Mouse (Mus musculus) neural tube, embryonic 12.5 days (tissue): ENCODE results near the gene Laptm5. TPM values are rescaled to one million over a fixed set of nuclear protein-coding genes. Genes with fewer than 3 reads are reported as not detected.

Experiments
- ATAC-seq: fragments of 200-750 bp; cut with Nextera tagmentation; 2 replicates; pipeline ENCODE4 v1.8.0; 2017; ENCODE audit warnings: low read depth, mild to moderate bottlenecking, moderate TSS enrichment, moderate library complexity; ENCODE audit not compliant: low FRiP score
- H3K27ac ChIP-seq: fragments of 300-500 bp; sonication (generic); 2 replicates; pipeline ENCODE4 v1.5.1; 2016
- H3K27me3 ChIP-seq: fragments of 300-500 bp; sonication (generic); replicated peaks from 2 replicates; pipeline ENCODE4 v1.6.1; 2016; ENCODE audit warnings: mild to moderate bottlenecking
- H3K36me3 ChIP-seq: fragments of 300-500 bp; sonication (generic); 2 replicates; pipeline ENCODE4 v1.6.1; 2016; ENCODE audit warnings: mild to moderate bottlenecking
- H3K4me1 ChIP-seq: fragments of 300-500 bp; sonication (generic); 2 replicates; pipeline ENCODE4 v1.6.1; 2016
- H3K4me2 ChIP-seq: fragments of 300-500 bp; sonication (generic); replicated peaks from 2 replicates; pipeline ENCODE4 v1.6.1; 2016; ENCODE audit warnings: mild to moderate bottlenecking
- H3K4me3 ChIP-seq: fragments of 300-500 bp; sonication (generic); 2 replicates; pipeline ENCODE4 v1.5.1; 2016
- H3K9ac ChIP-seq: fragments of 300-500 bp; sonication (generic); 2 replicates; pipeline ENCODE4 v1.6.1; 2016; ENCODE audit warnings: mild to moderate bottlenecking
- H3K9me3 ChIP-seq: fragments of 300-500 bp; sonication (generic); 2 replicates; pipeline ENCODE4 v1.6.1; 2016; ENCODE audit warnings: mild to moderate bottlenecking
- WGBS: fragments of 180-500 bp; shearing (Covaris S2); methylation state at CpG from one replicate; pipeline ENCODE4 v1.1.7; 2016; 5-methylcytosine and 5-hydroxymethylcytosine counted together
- polyA plus RNA-seq: library from polyadenylated mRNA; unstranded; fragments of >200 nt; fragmentation: Nextera tagmentation; extraction: Ambion mirVana; gene quantifications from 2 replicates; pipeline ENCODE4 v1.2.1, GENCODE M21; 2016

Gene Laptm5
- polyA plus RNA-seq, 1 experiment from 2014 or later: 23.0 TPM

DNA sequence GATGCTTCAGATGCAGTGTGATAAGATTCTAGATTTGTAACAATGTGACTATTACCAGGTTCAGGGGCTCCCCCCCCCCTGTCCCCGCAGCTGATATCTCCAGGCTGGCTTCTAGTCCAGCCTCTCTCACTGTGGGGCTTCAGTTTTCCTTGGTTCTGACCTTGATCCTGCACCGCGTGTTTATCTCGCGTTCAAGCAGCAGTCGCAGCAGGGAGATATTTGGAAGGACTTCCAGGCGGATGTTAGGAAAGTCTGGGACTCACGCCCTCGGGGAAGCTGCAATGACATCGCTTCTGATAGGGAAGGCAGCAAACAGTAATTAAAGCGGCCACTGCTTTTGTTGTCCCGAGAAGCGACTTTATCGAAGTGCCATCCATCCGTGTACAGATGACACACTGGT lies 30.2 kb upstream of the Laptm5 start:
- peaks cover 15% of the 10 kb centered on the region for H3K27me3 ChIP-seq
- ATAC-seq: no peak
- H3K36me3 ChIP-seq: no peaks in the 10 kb centered on the region
- no peaks in the 10 kb centered on the region for H3K9me3 ChIP-seq
- no peak overlapping the region for H3K27ac ChIP-seq
- WGBS: 79% methylated on average over 15 of the region's 15 CpGs
- H3K4me3 ChIP-seq: no peak overlapping the region
- peaks cover 16% of the 10 kb centered on the region for H3K4me1 ChIP-seq
- H3K9ac ChIP-seq: no peak overlapping the region
- H3K4me2 ChIP-seq: no peak overlapping the region

DNA sequence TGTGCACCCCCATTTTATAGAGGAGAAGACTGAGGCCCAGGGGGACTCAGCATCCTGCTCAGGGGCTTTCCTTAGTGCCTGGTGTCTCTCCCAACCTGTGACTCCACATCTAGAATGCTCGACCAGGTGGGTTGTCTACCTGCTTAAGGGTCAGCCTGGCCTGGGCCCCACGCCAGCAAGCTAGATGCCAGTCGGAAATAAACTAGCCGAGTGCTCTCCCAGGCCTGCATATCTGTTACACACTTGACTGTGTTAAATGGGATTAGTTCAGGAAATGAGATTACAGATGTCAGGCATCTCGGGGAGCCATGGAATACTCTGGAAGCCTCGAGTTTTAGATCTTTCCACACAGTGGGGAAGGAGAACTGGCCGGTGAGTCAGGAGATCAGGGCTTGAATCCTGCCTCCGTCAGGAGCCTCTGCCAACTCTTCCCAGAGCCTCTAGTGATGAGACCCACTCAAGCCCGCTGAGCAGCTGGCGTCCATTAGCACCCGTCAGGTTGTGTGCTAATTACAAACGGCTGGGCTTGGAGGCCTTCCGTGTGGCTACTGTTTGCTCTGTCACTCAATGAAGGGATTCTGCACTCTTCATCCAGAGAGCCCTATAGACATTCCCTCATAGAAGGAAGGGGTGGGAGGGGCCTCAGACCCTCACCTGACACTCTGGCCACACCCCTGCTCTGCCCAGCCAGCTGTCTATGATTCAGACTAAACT lies 28.9 kb upstream of the Laptm5 start:
- no peak overlapping the region for H3K4me3 ChIP-seq
- no peaks in the 10 kb centered on the region for H3K36me3 ChIP-seq
- no peak overlapping the region for H3K4me2 ChIP-seq
- no peaks in the 10 kb centered on the region for H3K9me3 ChIP-seq
- peaks cover 9% of the 10 kb centered on the region for H3K4me1 ChIP-seq
- 59% methylated on average over 13 of the region's 13 CpGs for WGBS
- H3K27me3 ChIP-seq: peaks cover 15% of the 10 kb centered on the region
- no peak for ATAC-seq
- H3K27ac ChIP-seq: no peak overlapping the region
- H3K9ac ChIP-seq: no peak overlapping the region

DNA sequence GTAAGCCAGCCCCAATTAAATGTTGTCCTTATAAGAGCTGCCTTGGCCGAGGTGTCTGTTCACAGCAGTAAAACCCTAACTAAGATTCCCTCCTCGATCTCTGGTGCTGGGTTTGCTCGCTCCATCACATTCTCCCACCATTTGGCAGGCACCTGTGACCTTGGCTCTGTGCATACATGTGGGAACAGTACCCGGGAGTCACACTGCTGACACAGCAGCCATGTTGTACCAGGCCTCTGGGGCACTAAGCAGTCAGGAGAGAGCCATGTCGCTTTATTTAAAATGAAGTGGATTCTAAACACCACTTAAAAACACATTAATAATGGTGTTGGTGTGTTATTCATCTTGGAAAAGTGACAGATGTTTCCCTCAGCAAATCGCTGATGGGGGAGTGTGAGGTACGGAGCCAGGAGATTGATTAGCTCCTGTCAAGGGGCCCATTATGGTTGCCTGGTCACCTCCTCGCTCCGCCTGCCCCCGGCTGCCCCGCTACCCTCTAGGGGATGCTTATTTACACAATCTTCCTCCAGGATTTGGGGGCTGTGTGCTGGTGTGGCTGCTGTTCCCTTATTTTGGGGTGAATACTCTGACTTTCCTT lies 25.7 kb upstream of the Laptm5 start:
- Histone ChIP-seq H3K36me3 (no peaks in the 10 kb centered on the region), H3K9me3 (no peaks in the 10 kb centered on the region), H3K4me3 (no peak overlapping the region), H3K27ac (no peak overlapping the region), H3K4me2 (no peak overlapping the region), H3K4me1 (peaks cover 6% of the 10 kb centered on the region), H3K27me3 (peaks cover 10% of the 10 kb centered on the region; the same call in 1 of the 2 replicates), H3K9ac (no peak overlapping the region)
- WGBS: 21% methylated on average over 11 of the region's 11 CpGs
- ATAC-seq: peak; percentile 63

DNA sequence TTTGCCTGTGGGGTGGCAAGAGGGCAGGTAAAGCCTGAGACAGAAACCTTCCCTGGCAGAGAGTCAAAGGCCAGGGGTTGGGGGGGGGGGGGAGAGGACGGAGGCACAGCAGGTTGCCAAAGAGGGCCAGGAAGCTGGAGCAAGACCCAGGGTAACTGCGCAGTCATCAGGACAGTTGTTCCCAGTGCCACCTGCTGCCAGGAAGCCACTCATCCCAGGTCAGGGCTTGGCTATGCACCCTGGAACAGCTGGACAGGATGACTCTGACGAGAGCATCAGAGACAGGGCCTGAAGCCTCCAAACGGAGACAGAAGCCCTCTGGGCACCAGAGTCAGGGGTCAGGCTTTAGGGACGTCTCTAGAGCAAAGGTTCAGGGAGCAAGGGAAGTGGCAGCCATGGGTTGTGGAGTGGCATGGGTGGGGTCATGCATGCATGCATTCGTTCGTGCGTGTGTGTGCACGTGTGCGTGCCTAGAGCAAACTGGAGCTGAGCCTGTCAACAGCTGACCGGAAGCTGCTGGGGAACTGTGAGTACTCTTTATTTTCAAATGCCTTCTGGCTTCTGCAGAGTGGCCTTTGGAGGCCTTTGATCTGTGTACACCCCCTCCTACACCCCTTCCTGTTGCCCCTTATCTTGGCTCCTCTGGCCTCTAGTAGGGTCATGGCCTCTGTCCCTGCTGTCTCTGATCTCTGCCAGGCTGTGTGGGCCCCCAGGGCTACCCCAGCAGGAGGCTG lies 23.0 kb upstream of the Laptm5 start:
- 64% methylated on average over 10 of the region's 11 CpGs for WGBS
- no peak overlapping the region for H3K4me2 ChIP-seq
- peaks cover 6% of the 10 kb centered on the region for H3K4me1 ChIP-seq
- H3K27me3 ChIP-seq: 0 out of 2 replicates have a peak, but pooled peaks cover 5% of the 10 kb centered on the region
- H3K27ac ChIP-seq: no peak overlapping the region
- no peak for ATAC-seq
- H3K9ac ChIP-seq: no peak overlapping the region
- H3K4me3 ChIP-seq: no peak overlapping the region
- no peaks in the 10 kb centered on the region for H3K9me3 ChIP-seq
- H3K36me3 ChIP-seq: no peaks in the 10 kb centered on the region

DNA sequence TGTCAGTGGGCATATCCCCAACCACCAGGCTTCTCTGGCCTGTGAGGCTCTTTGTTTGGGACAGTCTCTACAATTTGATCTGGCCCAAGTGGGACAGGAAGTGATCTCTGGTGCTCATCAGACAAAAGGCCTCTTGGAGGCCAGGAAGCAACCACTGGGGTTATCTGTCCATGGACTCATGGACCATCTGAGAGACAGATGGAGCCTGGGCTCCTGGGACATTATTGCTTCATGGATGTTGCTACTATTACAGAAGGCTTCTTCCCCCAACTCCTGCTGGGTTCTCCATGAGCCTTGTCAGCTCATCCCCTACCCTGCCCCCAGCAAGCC lies 22.4 kb upstream of the Laptm5 start:
- 0 out of 2 replicates have a peak, but pooled peaks cover 5% of the 10 kb centered on the region for H3K27me3 ChIP-seq
- no peak overlapping the region for H3K27ac ChIP-seq
- ATAC-seq: no peak
- no peak overlapping the region for H3K4me2 ChIP-seq
- H3K36me3 ChIP-seq: no peaks in the 10 kb centered on the region
- H3K9me3 ChIP-seq: no peaks in the 10 kb centered on the region
- H3K4me1 ChIP-seq: peaks cover 6% of the 10 kb centered on the region
- H3K4me3 ChIP-seq: no peak overlapping the region
- H3K9ac ChIP-seq: no peak overlapping the region

DNA sequence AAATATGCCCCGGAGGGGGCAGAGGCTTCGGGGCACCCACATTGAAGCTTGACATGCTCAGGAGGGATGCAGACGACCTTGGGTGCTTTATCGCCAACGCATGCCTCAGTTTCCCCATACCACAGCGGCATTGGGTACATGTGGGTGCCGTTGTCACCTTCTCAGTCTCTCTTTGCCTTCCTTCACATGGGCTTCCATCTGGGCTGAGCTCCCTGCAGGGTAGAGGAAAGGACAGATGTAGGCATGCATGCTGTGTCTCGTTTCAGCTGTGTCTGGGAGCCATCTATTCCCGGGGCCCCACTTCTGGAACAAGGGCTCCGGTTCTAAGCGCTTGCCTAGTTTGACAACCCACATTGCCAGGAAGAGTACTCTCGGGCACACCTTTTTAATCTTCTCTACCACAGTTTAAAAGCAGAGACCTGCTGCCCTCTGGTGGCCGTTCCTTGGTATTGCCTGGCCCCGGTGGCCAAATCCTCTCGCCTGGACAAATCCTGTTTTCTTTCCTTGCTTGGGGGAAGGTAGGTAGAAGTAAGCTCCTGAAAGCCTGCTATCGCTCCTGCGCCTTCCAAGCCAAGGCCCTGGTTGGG lies 20.8 kb upstream of the Laptm5 start:
- Histone ChIP-seq H3K27me3 (0 out of 2 replicates have a peak, but pooled peaks cover 5% of the 10 kb centered on the region), H3K36me3 (no peaks in the 10 kb centered on the region), H3K4me3 (no peak overlapping the region), H3K27ac (no peak overlapping the region), H3K9ac (no peak overlapping the region), H3K9me3 (no peaks in the 10 kb centered on the region), H3K4me1 (peaks cover 5% of the 10 kb centered on the region), H3K4me2 (no peak overlapping the region)
- WGBS: 40% methylated on average over 17 of the region's 17 CpGs
- ATAC-seq: no peak

DNA sequence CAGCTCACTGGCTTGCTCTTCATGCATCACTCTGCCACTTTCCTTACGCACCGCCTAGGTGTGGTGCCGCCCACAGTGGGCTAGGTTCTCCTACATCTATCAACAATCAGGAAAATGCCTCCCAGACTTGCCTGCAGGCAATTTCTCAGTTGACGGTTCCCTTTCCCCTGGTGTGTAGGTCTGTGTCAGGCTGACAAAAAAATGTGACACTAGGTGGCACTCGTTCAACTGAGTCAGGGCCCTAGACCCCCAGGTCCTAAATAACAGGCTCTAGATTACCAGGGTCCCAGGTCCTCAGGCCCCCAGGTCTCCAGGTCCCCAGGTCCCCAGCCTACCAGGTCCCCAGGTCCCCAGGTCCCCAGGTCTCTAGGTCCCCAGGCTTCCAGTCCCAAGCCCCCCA lies 19.2 kb upstream of the Laptm5 start:
- no peaks in the 10 kb centered on the region for H3K36me3 ChIP-seq
- no peak for ATAC-seq
- no peaks in the 10 kb centered on the region for H3K9me3 ChIP-seq
- no peak overlapping the region for H3K9ac ChIP-seq
- no peak overlapping the region for H3K4me2 ChIP-seq
- WGBS: 69% methylated on average over 5 of the region's 5 CpGs
- no peaks in the 10 kb centered on the region for H3K4me1 ChIP-seq
- H3K27me3 ChIP-seq: 0 out of 2 replicates have a peak, but pooled peaks cover 5% of the 10 kb centered on the region
- no peak overlapping the region for H3K27ac ChIP-seq
- H3K4me3 ChIP-seq: no peak overlapping the region

DNA sequence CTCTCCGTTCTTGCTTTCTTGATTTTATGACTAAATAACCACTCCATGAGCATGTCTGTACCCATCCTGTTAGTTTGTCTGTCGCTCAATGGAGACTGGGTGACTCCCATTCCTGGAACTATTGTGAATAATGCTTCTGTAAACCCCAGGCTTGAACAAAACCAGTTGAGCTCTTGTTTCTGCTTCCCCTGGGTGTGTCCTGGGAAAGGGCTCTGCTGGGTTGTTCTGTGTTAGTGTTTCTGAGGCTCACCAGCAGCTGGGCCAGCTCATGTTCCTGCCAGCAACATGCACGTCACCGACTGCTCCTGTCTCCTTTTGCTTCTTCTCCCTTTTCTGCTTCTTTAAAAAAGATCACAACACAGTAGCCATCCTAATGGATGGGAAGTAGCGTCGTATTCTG lies 17.2 kb upstream of the Laptm5 start:
- Histone ChIP-seq H3K4me1 (no peaks in the 10 kb centered on the region), H3K9me3 (no peaks in the 10 kb centered on the region), H3K4me3 (no peak overlapping the region), H3K27ac (no peak overlapping the region), H3K36me3 (no peaks in the 10 kb centered on the region), H3K9ac (no peak overlapping the region), H3K27me3 (no peaks in the 10 kb centered on the region), H3K4me2 (no peak overlapping the region)
- ATAC-seq: no peak
- 88% methylated on average over 6 of the region's 6 CpGs for WGBS

DNA sequence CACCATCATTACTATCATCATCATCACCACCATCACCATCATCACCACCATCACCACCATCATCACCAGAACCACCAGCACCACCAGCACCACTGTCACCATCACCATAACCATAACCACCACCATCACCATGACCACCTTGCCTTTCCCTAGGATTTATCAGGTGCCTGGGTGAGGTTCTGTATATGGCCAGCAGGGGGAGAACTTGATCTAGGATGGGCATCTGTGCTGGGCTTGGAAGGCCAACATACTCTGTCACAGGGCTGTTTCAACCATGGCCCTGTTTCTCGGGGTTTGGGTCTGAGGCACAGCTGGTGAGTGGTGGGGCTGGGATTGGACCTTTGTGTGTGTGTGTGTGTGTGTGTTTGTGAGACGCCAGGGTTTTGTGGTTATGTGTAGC lies 16.6 kb upstream of the Laptm5 start:
- no peak overlapping the region for H3K4me2 ChIP-seq
- WGBS: 54% methylated on average over 2 of the region's 2 CpGs
- H3K9me3 ChIP-seq: no peaks in the 10 kb centered on the region
- no peak for ATAC-seq
- H3K27me3 ChIP-seq: no peaks in the 10 kb centered on the region
- H3K36me3 ChIP-seq: no peaks in the 10 kb centered on the region
- H3K4me1 ChIP-seq: no peaks in the 10 kb centered on the region
- H3K9ac ChIP-seq: no peak overlapping the region
- H3K4me3 ChIP-seq: no peak overlapping the region
- no peak overlapping the region for H3K27ac ChIP-seq

DNA sequence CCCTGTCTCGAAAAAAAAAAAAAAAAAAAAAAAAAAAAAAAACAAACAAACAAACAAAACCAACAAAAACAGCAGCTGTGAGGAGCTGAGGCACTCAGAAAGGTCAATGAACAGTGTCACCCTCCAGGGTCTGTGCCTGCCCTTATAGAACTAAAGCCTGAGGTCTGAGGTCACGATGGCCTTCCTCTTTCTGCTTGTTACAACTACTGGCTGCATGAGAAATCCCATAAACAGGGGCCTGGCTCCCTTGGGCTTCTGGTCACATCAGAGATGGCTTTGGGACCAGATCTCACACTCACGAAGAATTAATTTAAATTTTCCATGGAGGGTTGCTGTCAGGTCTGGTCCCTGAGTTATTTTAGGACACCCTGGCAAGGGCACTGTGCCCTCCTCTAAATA lies 13.5 kb upstream of the Laptm5 start:
- Histone ChIP-seq H3K4me1 (peaks cover 9% of the 10 kb centered on the region; the same call in 1 of the 2 replicates), H3K9ac (no peak overlapping the region), H3K27me3 (no peaks in the 10 kb centered on the region), H3K4me3 (no peak overlapping the region), H3K27ac (no peak overlapping the region), H3K9me3 (no peaks in the 10 kb centered on the region), H3K4me2 (no peak overlapping the region), H3K36me3 (no peaks in the 10 kb centered on the region)
- 67% methylated on average over 3 of the region's 3 CpGs for WGBS
- ATAC-seq: no peak

DNA sequence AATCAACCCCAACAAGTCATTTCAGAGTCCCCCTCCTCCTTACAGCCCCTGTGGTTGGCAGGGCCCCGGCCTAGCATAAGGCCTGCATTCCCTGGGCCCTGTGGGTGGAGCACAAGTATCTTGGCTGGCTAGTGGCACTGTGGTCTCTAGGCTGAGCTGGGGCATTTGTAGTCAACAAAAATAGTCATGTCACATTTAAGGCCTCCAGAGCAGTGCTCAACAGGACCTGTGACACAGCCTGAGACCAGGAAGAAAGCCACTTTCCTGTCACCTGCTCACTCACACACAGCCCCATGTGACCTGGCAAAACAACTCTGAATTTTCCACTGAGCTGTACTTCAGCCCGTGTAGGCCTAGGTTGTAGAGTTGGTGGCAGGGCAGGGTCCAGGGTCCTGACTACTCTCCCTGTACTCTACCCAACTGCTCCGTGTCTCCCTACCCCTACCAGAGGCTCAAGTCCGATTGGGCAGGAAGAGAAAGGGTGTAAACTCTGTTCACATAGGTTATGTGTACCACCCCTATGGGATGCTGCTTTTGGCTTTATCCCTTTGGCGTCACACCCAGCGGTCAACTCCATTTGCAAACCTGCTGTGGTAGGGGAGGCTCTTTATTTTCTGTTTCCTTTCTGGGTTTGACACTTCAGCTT lies 13.0 kb upstream of the Laptm5 start:
- Histone ChIP-seq H3K27me3 (no peaks in the 10 kb centered on the region), H3K4me1 (peaks cover 14% of the 10 kb centered on the region)
- WGBS: 85% methylated on average over 6 of the region's 6 CpGs

DNA sequence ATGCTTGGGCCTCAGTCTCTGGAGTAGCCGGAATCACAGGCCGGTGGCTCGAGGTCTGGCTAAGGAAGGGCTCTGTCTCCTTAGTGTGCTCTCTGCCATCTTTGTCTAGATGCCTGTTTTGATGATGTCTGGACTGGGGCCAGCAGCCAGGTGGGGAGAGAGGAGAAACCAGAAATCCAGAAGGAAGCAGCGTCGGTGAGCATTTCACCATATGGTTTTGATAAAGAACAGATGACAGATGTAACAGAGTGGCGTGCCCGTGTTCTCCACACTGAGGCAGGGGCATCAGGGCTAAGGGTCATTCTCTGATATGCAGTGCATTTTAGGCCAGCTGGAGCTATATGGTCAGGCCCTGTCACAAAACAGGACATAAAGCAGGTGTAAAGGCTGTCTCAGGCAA lies 12.2 kb upstream of the Laptm5 start:
- peaks cover 15% of the 10 kb centered on the region for H3K4me1 ChIP-seq
- no peaks in the 10 kb centered on the region for H3K36me3 ChIP-seq
- ATAC-seq: no peak
- H3K9me3 ChIP-seq: no peaks in the 10 kb centered on the region
- WGBS: 71% methylated on average over 7 of the region's 7 CpGs
- no peaks in the 10 kb centered on the region for H3K27me3 ChIP-seq
- no peak overlapping the region for H3K9ac ChIP-seq
- H3K27ac ChIP-seq: no peak overlapping the region
- H3K4me2 ChIP-seq: no peak overlapping the region
- H3K4me3 ChIP-seq: no peak overlapping the region

More for the DNA sequence above, 13.0 kb upstream of the Laptm5 start:
- H3K4me2 ChIP-seq: no peak overlapping the region
- no peak for ATAC-seq
- no peaks in the 10 kb centered on the region for H3K9me3 ChIP-seq
- no peak overlapping the region for H3K4me3 ChIP-seq
- H3K9ac ChIP-seq: no peak overlapping the region
- no peak overlapping the region for H3K27ac ChIP-seq
- H3K36me3 ChIP-seq: no peaks in the 10 kb centered on the region
